Mouse (Mus musculus) hindbrain, embryonic 14.5 days (tissue): ENCODE results near the gene Cuzd1. TPM values are rescaled to one million over a fixed set of nuclear protein-coding genes. Genes with fewer than 3 reads are reported as not detected.

Experiments used
- ATAC-seq: fragments of 200-750 bp; cut with Nextera tagmentation; 2 replicates; pipeline ENCODE4 v1.8.0; 2017; ENCODE audit warnings: moderate number of reproducible peaks, mild to moderate bottlenecking, moderate TSS enrichment, moderate library complexity; ENCODE audit not compliant: low FRiP score
- DNase-seq: peaks from one replicate; pipeline ENCODE4 v3.0.0-alpha.2; 2015; ENCODE audit warnings: low spot score
- H3K27ac ChIP-seq: fragments of 300-500 bp; sonication (generic); 2 replicates; pipeline ENCODE4 v1.5.1; 2014; ENCODE audit warnings: mild to moderate bottlenecking, moderate library complexity
- H3K27me3 ChIP-seq: fragments of 300-500 bp; sonication (generic); 2 replicates; pipeline ENCODE4 v1.6.1; 2014; ENCODE audit warnings: mild to moderate bottlenecking, low read length, mixed read lengths; ENCODE audit not compliant: control insufficient read depth, insufficient read depth
- H3K36me3 ChIP-seq: fragments of 300-500 bp; sonication (generic); replicated peaks from 2 replicates; pipeline ENCODE4 v1.6.1; 2014; ENCODE audit not compliant: control insufficient read depth, insufficient read depth
- H3K4me1 ChIP-seq: fragments of 300-500 bp; sonication (generic); replicated peaks from 2 replicates; pipeline ENCODE4 v1.6.1; 2014; ENCODE audit warnings: antibody characterized with exemption, low read length, mixed read lengths; ENCODE audit not compliant: control insufficient read depth, insufficient read depth
- H3K4me2 ChIP-seq: fragments of 300-500 bp; sonication (generic); replicated peaks from 2 replicates; pipeline ENCODE4 v1.6.1; 2014; ENCODE audit warnings: mild to moderate bottlenecking, moderate library complexity
- H3K4me3 ChIP-seq: fragments of 300-500 bp; sonication (generic); replicated peaks from 2 replicates; pipeline ENCODE4 v1.5.1; 2014; ENCODE audit warnings: mild to moderate bottlenecking, low read length
- H3K9ac ChIP-seq: fragments of 300-500 bp; sonication (generic); 2 replicates; pipeline ENCODE4 v1.6.1; 2014
- H3K9me3 ChIP-seq: fragments of 300-500 bp; sonication (generic); 2 replicates; pipeline ENCODE4 v1.6.1; 2016; ENCODE audit warnings: low read length; ENCODE audit not compliant: control insufficient read depth
- WGBS: fragments of 180-500 bp; shearing (Covaris S2); extraction: QIAGEN DNeasy Blood & Tissue Kit; methylation state at CpG from one replicate; pipeline ENCODE4 v1.1.7; 2014; 5-methylcytosine and 5-hydroxymethylcytosine counted together
- polyA plus RNA-seq: library from polyadenylated mRNA; unstranded; fragments of >200 nt; fragmentation: Nextera tagmentation; extraction: Ambion mirVana; gene quantifications from 2 replicates; pipeline ENCODE4 v1.2.1, GENCODE M21; 2014

Gene Cuzd1
- polyA plus RNA-seq, 1 experiment from 2014 or later, result not detected

DNA sequence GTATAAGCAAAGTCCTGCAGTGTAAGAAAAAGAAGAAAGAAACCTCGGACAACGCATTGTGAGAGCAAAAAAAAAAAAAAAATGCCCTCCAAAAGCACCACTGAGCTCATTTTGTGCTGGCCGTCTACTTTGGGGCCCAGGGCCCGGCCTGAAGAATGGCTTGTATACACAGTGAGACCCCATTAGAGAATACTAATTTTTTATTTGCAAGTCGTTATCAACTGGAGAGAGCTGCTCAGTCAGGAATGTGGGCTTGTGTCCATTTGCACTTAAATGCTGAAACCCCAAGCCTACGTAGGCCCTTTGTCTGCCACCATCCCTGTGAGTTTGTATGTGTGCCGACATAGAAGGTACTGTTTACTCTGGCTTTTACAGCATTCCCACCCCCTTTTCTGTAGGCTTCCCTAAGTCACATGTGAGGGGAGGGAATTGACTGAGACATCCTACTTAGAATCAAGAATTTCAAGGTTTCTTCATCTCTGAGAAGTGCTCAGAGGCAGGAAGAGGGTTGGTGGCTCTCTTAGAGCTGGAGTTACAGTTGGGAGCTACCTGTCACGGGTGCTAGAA, 15.5 kb upstream of the Cuzd1 start:
- WGBS, result 38% methylated on average over 8 of the region's 8 CpGs
- DNase-seq (no peak), ATAC-seq (no peak; the same call in 1 of the 2 replicates)
- no peaks in the 10 kb centered on the region for H3K4me1 ChIP-seq
- H3K27ac ChIP-seq, result 0 out of 2 replicates have a peak overlapping the region, but pooled peaks have one; percentile 43
- no peaks in the 10 kb centered on the region for H3K9me3 ChIP-seq
- H3K27me3 ChIP-seq, result no peaks in the 10 kb centered on the region
- H3K9ac ChIP-seq, result no peak overlapping the region
- H3K4me2 ChIP-seq, result no peak overlapping the region
- peaks cover 26% of the 10 kb centered on the region for H3K36me3 ChIP-seq
- no peak overlapping the region for H3K4me3 ChIP-seq

- Histone ChIP-seq H3K36me3 (no peaks in the 10 kb centered on the region), H3K9ac (no peak within 1 kb of the TSS), H3K27me3 (no peaks in the 10 kb centered on the region), H3K4me2 (no peak within 1 kb of the TSS), H3K9me3 (no peaks in the 10 kb centered on the region), H3K4me3 (no peak within 1 kb of the TSS), H3K4me1 (no peaks in the 10 kb centered on the region), H3K27ac (no peak within 1 kb of the TSS)
- no peak for DNase-seq
- no peak for ATAC-seq
- 67% methylated on average over 1 of the region's 1 CpGs for WGBS
These were observed 11.5 kb upstream of the Cuzd1 start, which contains the start of gene Fam24a for GRCm38 (mm10) chr7:131333564-131333963. Gene Fam24a, plus strand, starts transcription at chr7:131333864.

DNA sequence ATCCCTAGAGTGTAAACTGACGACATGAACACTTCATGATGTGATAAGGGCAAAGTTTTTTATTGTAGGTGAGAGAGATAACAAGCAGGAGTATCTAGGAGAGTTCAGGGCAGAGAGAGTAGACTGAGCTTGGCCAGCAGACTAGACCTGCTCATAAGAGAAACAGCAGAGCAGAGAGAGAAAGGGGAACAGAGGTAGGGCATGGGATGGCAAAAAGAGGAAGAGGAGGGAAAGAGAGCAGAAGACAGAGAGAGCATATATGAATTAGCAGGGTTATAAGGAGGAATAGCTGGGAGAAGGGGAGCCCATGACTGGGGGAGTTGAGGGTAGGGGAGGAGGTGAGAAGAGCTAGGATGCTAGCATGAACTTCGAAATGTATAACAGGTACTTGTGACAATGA, 9.6 kb upstream of the Cuzd1 start:
- no peaks in the 10 kb centered on the region for H3K27me3 ChIP-seq
- ATAC-seq, result no peak
- H3K4me1 ChIP-seq, result no peaks in the 10 kb centered on the region
- H3K4me3 ChIP-seq, result no peak overlapping the region
- DNase-seq, result no peak
- H3K9ac ChIP-seq, result no peak overlapping the region
- H3K4me2 ChIP-seq, result no peak overlapping the region
- no peak overlapping the region for H3K27ac ChIP-seq
- no peaks in the 10 kb centered on the region for H3K36me3 ChIP-seq
- no peaks in the 10 kb centered on the region for H3K9me3 ChIP-seq
- 89% methylated on average over 2 of the region's 2 CpGs for WGBS

DNA sequence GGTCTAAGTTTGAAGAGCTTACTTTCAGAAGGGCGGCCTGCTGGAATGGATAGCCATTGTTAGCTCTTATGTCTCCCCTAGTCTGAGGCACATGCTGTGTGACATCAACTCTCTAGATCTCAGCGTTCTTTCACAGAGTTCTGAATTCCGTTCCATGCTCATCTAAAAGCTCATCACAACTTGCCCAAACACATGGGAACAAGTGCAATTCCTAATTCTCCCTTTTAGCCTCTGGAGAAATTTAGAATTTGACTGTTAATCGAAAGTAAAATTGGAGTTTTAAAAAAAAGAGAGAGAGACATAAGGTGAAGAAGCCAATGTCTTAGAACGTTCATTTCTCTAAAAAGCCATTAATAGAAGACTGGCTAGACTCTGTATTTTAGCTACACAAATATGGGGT, 7.3 kb upstream of the Cuzd1 start, which contains the start of gene Fam24b:
Gene Fam24b (minus strand): TSS at position 101 of the 400 bp plus-strand sequence.
- H3K4me2 ChIP-seq, result no peak within 1 kb of the TSS
- H3K9ac ChIP-seq, result no peak within 1 kb of the TSS
- WGBS, result 93% methylated on average over 5 of the region's 5 CpGs
- no peaks in the 10 kb centered on the region for H3K4me1 ChIP-seq
- H3K27ac ChIP-seq, result no peak within 1 kb of the TSS
- no peaks in the 10 kb centered on the region for H3K27me3 ChIP-seq
- DNase-seq (no peak), ATAC-seq (no peak)
- H3K9me3 ChIP-seq, result no peaks in the 10 kb centered on the region
- no peaks in the 10 kb centered on the region for H3K36me3 ChIP-seq
- no peak within 1 kb of the TSS for H3K4me3 ChIP-seq

GRCm38 (mm10) chr7:131327054-131327453, 5.0 kb upstream of the Cuzd1 start:
- WGBS, result 89% methylated on average over 5 of the region's 5 CpGs
- no peak overlapping the region for H3K9ac ChIP-seq
- H3K4me3 ChIP-seq, result no peak overlapping the region
- no peaks in the 10 kb centered on the region for H3K36me3 ChIP-seq
- no peaks in the 10 kb centered on the region for H3K9me3 ChIP-seq
- ATAC-seq (no peak), DNase-seq (no peak)
- H3K4me1 ChIP-seq, result no peaks in the 10 kb centered on the region
- no peak overlapping the region for H3K4me2 ChIP-seq
- no peak overlapping the region for H3K27ac ChIP-seq
- H3K27me3 ChIP-seq, result no peaks in the 10 kb centered on the region

GRCm38 (mm10) chr7:131318340-131318739, 3.8 kb downstream of the Cuzd1 start:
- Histone ChIP-seq H3K9me3 (no peaks in the 10 kb centered on the region), H3K4me2 (no peak overlapping the region), H3K36me3 (no peaks in the 10 kb centered on the region), H3K27ac (no peak overlapping the region), H3K27me3 (no peaks in the 10 kb centered on the region), H3K4me1 (no peaks in the 10 kb centered on the region), H3K4me3 (no peak overlapping the region), H3K9ac (no peak overlapping the region)
- WGBS, result 86% methylated on average over 5 of the region's 7 CpGs
- DNase-seq (no peak), ATAC-seq (no peak)

GRCm38 (mm10) chr7:131317587-131317986, 4.5 kb downstream of the Cuzd1 start:
- Histone ChIP-seq H3K9me3 (no peaks in the 10 kb centered on the region), H3K36me3 (no peaks in the 10 kb centered on the region), H3K4me3 (no peak overlapping the region), H3K27me3 (no peaks in the 10 kb centered on the region), H3K4me1 (no peaks in the 10 kb centered on the region), H3K27ac (no peak overlapping the region), H3K9ac (no peak overlapping the region), H3K4me2 (no peak overlapping the region)
- no peak for ATAC-seq
- DNase-seq, result no peak
- 77% methylated on average over 12 of the region's 12 CpGs for WGBS

- DNase-seq (no peak), ATAC-seq (no peak)
- no peak overlapping the region for H3K4me2 ChIP-seq
- no peaks in the 10 kb centered on the region for H3K9me3 ChIP-seq
- no peaks in the 10 kb centered on the region for H3K36me3 ChIP-seq
- H3K27ac ChIP-seq, result no peak overlapping the region
- H3K9ac ChIP-seq, result no peak overlapping the region
- H3K4me1 ChIP-seq, result no peaks in the 10 kb centered on the region
- H3K27me3 ChIP-seq, result no peaks in the 10 kb centered on the region
- 85% methylated on average over 7 of the region's 7 CpGs for WGBS
- H3K4me3 ChIP-seq, result no peak overlapping the region
These were observed 7.6 kb downstream of the Cuzd1 start for GRCm38 (mm10) chr7:131314493-131314892.

GRCm38 (mm10) chr7:131306733-131307132, 15.4 kb downstream of the Cuzd1 start:
- no peak overlapping the region for H3K27ac ChIP-seq
- no peaks in the 10 kb centered on the region for H3K27me3 ChIP-seq
- no peak for DNase-seq
- H3K4me3 ChIP-seq, result no peak overlapping the region
- H3K9me3 ChIP-seq, result no peaks in the 10 kb centered on the region
- no peaks in the 10 kb centered on the region for H3K4me1 ChIP-seq
- 88% methylated on average over 5 of the region's 5 CpGs for WGBS
- H3K36me3 ChIP-seq, result no peaks in the 10 kb centered on the region
- H3K9ac ChIP-seq, result no peak overlapping the region
- H3K4me2 ChIP-seq, result no peak overlapping the region
- no peak for ATAC-seq

- Histone ChIP-seq H3K9me3 (no peaks in the 10 kb centered on the region), H3K4me2 (no peak overlapping the region), H3K27ac (no peak overlapping the region), H3K27me3 (no peaks in the 10 kb centered on the region), H3K36me3 (no peaks in the 10 kb centered on the region), H3K4me3 (no peak overlapping the region), H3K9ac (no peak overlapping the region), H3K4me1 (no peaks in the 10 kb centered on the region)
- ATAC-seq (no peak), DNase-seq (no peak)
- WGBS, result 83% methylated on average over 8 of the region's 8 CpGs
These were observed 18.8 kb downstream of the Cuzd1 start for GRCm38 (mm10) chr7:131303340-131303739.
